Mouse (Mus musculus) embryonic fibroblast, embryonic 13.5 days (primary cell): ENCODE measurements around the gene Pilrb1.

Experiments used
- CTCF ChIP-seq: IDR thresholded peaks from 2 replicates; pipeline ENCODE4 v1.5.1; 2011; ENCODE audit warnings: mild to moderate bottlenecking, control low read depth, low read length, moderate library complexity, borderline replicate concordance; ENCODE audit not compliant: insufficient read depth
- POLR2A ChIP-seq: IDR thresholded peaks from 2 replicates; pipeline ENCODE4 v1.6.1; 2011; ENCODE audit warnings: low read depth, mild to moderate bottlenecking, control low read depth, low read length, moderate library complexity

- TF ChIP-seq CTCF (no peak), POLR2A (no peak)
Measured at GRCm38 (mm10) chr5:137831506-137831905, 26.4 kb downstream of the Pilrb1 start.
